Mouse (Mus musculus) megakaryocyte, embryonic 14.5 days (primary cell): ENCODE data around the gene Ogt.

Experiments used
- FLI1 ChIP-seq: IDR thresholded peaks from 2 replicates; pipeline ENCODE4 v1.6.1; 2012; ENCODE audit warnings: low read length, inconsistent platforms, mixed read lengths
- GATA1 ChIP-seq: IDR thresholded peaks from 3 replicates; pipeline ENCODE4 v1.6.1; 2012; ENCODE audit warnings: mixed read lengths, low read length, inconsistent platforms, borderline replicate concordance

GRCm38 (mm10) chrX:101616183-101616582, 23.7 kb upstream of the Ogt start:
- TF ChIP-seq GATA1: no peak
- no peak for TF ChIP-seq FLI1
